Mouse (Mus musculus) CH12.LX (cell line): ENCODE measurements around the gene Cilp2. TPM values are rescaled to one million over a fixed set of nuclear protein-coding genes. Genes with fewer than 3 reads are reported as not detected.

Experiments used
- DNase-seq: peaks from one replicate; pipeline ENCODE4 v3.0.0-alpha.2; 2013; ENCODE audit errors: extremely low read depth
- H3K27ac ChIP-seq: 2 replicates; pipeline ENCODE4 v1.5.1; 2012; ENCODE audit warnings: low read depth, mild to moderate bottlenecking, control low read depth, moderate library complexity; ENCODE audit not compliant: insufficient read depth
- H3K27me3 ChIP-seq: replicated peaks from 2 replicates; pipeline ENCODE3; 2012; ENCODE audit warnings: inconsistent platforms
- H3K36me3 ChIP-seq, 2 experiments: replicated peaks in 1 of 2; 2 replicates each; pipeline versions ENCODE3 to v1.6.1; 2012; ENCODE audit warnings: inconsistent platforms in 1 of 2, low read length in 1 of 2, mild to moderate bottlenecking in 1 of 2, mixed read lengths in 1 of 2, moderate library complexity in 1 of 2; ENCODE audit not compliant: control insufficient read depth in 1 of 2, insufficient read depth in 1 of 2
- H3K4me1 ChIP-seq, 2 experiments: 2 replicates each; pipeline ENCODE4 v1.6.1; 2012; ENCODE audit warnings: inconsistent platforms in 1 of 2, moderate library complexity in 1 of 2; ENCODE audit not compliant: insufficient read depth in 2 of 2, control insufficient read depth in 1 of 2
- H3K4me2 ChIP-seq: 2 replicates; pipeline ENCODE4 v1.6.1; 2012; ENCODE audit warnings: low read depth, mild to moderate bottlenecking, control low read depth; ENCODE audit not compliant: poor library complexity, insufficient read depth, severe bottlenecking
- H3K4me3 ChIP-seq, 3 experiments: fragments of 150-350 bp in 1 of 3; sonication (generic) in 1 of 3; replicated peaks in 1 of 3; 2 replicates each; pipeline versions ENCODE3 to v1.5.1; 2011 to 2012; ENCODE audit warnings: low read depth in 2 of 3, low read length in 2 of 3, mild to moderate bottlenecking in 2 of 3, moderate library complexity in 2 of 3, control low read depth in 1 of 3, improper control_type of control experiment in 1 of 3, inconsistent platforms in 1 of 3, mixed read lengths in 1 of 3; ENCODE audit not compliant: poor library complexity in 1 of 3
- H3K79me2 ChIP-seq: replicated peaks from 2 replicates; pipeline ENCODE4 v1.6.1; 2012; ENCODE audit warnings: mild to moderate bottlenecking, moderate library complexity; ENCODE audit not compliant: control insufficient read depth, poor library complexity, insufficient read depth, severe bottlenecking; ENCODE audit errors: extremely low read depth
- H3K9ac ChIP-seq: 2 replicates; pipeline ENCODE4 v1.6.1; 2012; ENCODE audit warnings: low read depth, mild to moderate bottlenecking, control low read depth, moderate library complexity; ENCODE audit not compliant: insufficient read depth
- H3K9me3 ChIP-seq: replicated peaks from 2 replicates; pipeline ENCODE3; 2012; ENCODE audit warnings: low read length, inconsistent platforms, mixed read lengths
- BHLHE40 ChIP-seq: IDR thresholded peaks from 2 replicates; pipeline ENCODE4 v1.6.1; 2011; ENCODE audit warnings: mild to moderate bottlenecking, low read depth, low read length, improper control_type of control experiment
- CHD1 ChIP-seq: IDR thresholded peaks from 2 replicates; pipeline ENCODE4 v1.6.1; 2012; ENCODE audit warnings: low read depth, low read length, improper control_type of control experiment, inconsistent platforms
- ETS1 ChIP-seq: conservative IDR thresholded peaks from 2 replicates; pipeline ENCODE4 v1.6.1; 2012; ENCODE audit warnings: low read depth, mild to moderate bottlenecking, inconsistent platforms, low read length, improper control_type of control experiment, moderate library complexity
- GABPA ChIP-seq: IDR thresholded peaks from 2 replicates; pipeline ENCODE4 v1.6.1; 2012; ENCODE audit warnings: low read depth, low read length, improper control_type of control experiment, inconsistent platforms; ENCODE audit not compliant: insufficient replicate concordance
- IRF4 ChIP-seq: IDR thresholded peaks from 2 replicates; pipeline ENCODE4 v1.6.1; 2014; ENCODE audit warnings: low read depth, mild to moderate bottlenecking, inconsistent platforms, low read length, improper control_type of control experiment
- JUN ChIP-seq: IDR thresholded peaks from 2 replicates; pipeline ENCODE4 v1.6.1; 2011; ENCODE audit warnings: low read depth, mild to moderate bottlenecking, low read length, improper control_type of control experiment, moderate library complexity; ENCODE audit not compliant: insufficient read depth
- MAFK ChIP-seq: IDR thresholded peaks from 2 replicates; pipeline ENCODE4 v1.6.1; 2011; ENCODE audit warnings: low read length, improper control_type of control experiment; ENCODE audit not compliant: insufficient replicate concordance
- MAX ChIP-seq: IDR thresholded peaks from 2 replicates; pipeline ENCODE4 v1.6.1; 2011; ENCODE audit warnings: low read length, improper control_type of control experiment
- MAZ ChIP-seq: IDR thresholded peaks from 2 replicates; pipeline ENCODE4 v1.6.1; 2012; ENCODE audit warnings: low read depth, mild to moderate bottlenecking, inconsistent platforms, low read length, improper control_type of control experiment, moderate library complexity
- MEF2A ChIP-seq: IDR thresholded peaks from 2 replicates; pipeline ENCODE4 v1.6.1; 2014; ENCODE audit warnings: low read depth, mild to moderate bottlenecking, inconsistent platforms, low read length, improper control_type of control experiment, borderline replicate concordance
- MXI1 ChIP-seq: IDR thresholded peaks from 2 replicates; pipeline ENCODE4 v1.6.1; 2011; ENCODE audit warnings: mild to moderate bottlenecking, low read depth, low read length, improper control_type of control experiment
- NRF1 ChIP-seq: IDR thresholded peaks from 2 replicates; pipeline ENCODE4 v1.6.1; 2014; ENCODE audit warnings: low read depth, mild to moderate bottlenecking, inconsistent platforms, low read length, improper control_type of control experiment, moderate library complexity
- PAX5 ChIP-seq: IDR thresholded peaks from 2 replicates; pipeline ENCODE4 v1.6.1; 2012; ENCODE audit warnings: low read length, inconsistent platforms, mixed read lengths
- POLR2A ChIP-seq: IDR thresholded peaks from 2 replicates; pipeline ENCODE4 v1.6.1; 2011; ENCODE audit warnings: low read depth, mild to moderate bottlenecking, improper control_type of control experiment, low read length
- RCOR1 ChIP-seq: conservative IDR thresholded peaks from 2 replicates; pipeline ENCODE4 v1.6.1; 2012; ENCODE audit warnings: low read depth, mild to moderate bottlenecking, inconsistent platforms, low read length, improper control_type of control experiment
- SMC3 ChIP-seq: IDR thresholded peaks from 2 replicates; pipeline ENCODE4 v1.6.1; 2011; ENCODE audit warnings: low read depth, low read length, improper control_type of control experiment
- TBP ChIP-seq: conservative IDR thresholded peaks from 2 replicates; pipeline ENCODE4 v1.6.1; 2011; ENCODE audit warnings: low read depth, low read length, improper control_type of control experiment
- TCF12 ChIP-seq: IDR thresholded peaks from 2 replicates; pipeline ENCODE4 v1.6.1; 2014; ENCODE audit warnings: low read depth, mild to moderate bottlenecking, inconsistent platforms, low read length, improper control_type of control experiment
- USF2 ChIP-seq: conservative IDR thresholded peaks from 2 replicates; pipeline ENCODE4 v1.6.1; 2011; ENCODE audit warnings: low read depth, low read length, improper control_type of control experiment
- ZC3H11A ChIP-seq: IDR thresholded peaks from 2 replicates; pipeline ENCODE4 v1.6.1; 2012; ENCODE audit warnings: low read depth, mild to moderate bottlenecking, inconsistent platforms, low read length, improper control_type of control experiment
- ZKSCAN1 ChIP-seq: IDR thresholded peaks from 2 replicates; pipeline ENCODE4 v1.6.1; 2012; ENCODE audit warnings: low read depth, inconsistent platforms, low read length, improper control_type of control experiment, borderline replicate concordance
- ZMIZ1 ChIP-seq: IDR thresholded peaks from 2 replicates; pipeline ENCODE4 v1.6.1; 2012; ENCODE audit warnings: low read depth, mild to moderate bottlenecking, inconsistent platforms, low read length, improper control_type of control experiment
- dilution Hi-C: fragments of 300-500 bp; cut with MboI; formaldehyde crosslinking; loops from 2 replicates; pipeline ENCODE4 v1.14.3; 2020; ENCODE audit warnings: low sequenced_read_pairs; ENCODE audit not compliant: extremely low pct_unique_long_range_greater_than_20kb, extremely low pct_ligation_motif_present
- in situ Hi-C: fragments of 300-500 bp; cut with MboI; formaldehyde crosslinking; loops from 3 replicates; pipeline ENCODE4 v1.14.3; 2019; ENCODE audit warnings: low sequenced_read_pairs, low pct_ligation_motif_present, low pct_unique_long_range_greater_than_20kb, mixed read lengths
- polyA plus RNA-seq: library from polyadenylated mRNA; unstranded; fragments of >175 nt; gene quantifications from 2 replicates; pipeline ENCODE4 v1.2.1, GENCODE M21; 2012; ENCODE audit warnings: low read depth; ENCODE audit not compliant: insufficient read length
- total RNA-seq, 2 experiments: library from RNA; depleted of rRNA; stranded (reverse); fragments of 300-350 nt in 1 of 2; fragments of >200 nt in 1 of 2; gene quantifications; 2 replicates each; pipeline ENCODE4 v1.2.3; 2012 to 2014

Cilp2 gene
- total and polyA plus RNA-seq, 3 experiments, result 0.04 to 0.08 TPM; not detected in 1

DNA sequence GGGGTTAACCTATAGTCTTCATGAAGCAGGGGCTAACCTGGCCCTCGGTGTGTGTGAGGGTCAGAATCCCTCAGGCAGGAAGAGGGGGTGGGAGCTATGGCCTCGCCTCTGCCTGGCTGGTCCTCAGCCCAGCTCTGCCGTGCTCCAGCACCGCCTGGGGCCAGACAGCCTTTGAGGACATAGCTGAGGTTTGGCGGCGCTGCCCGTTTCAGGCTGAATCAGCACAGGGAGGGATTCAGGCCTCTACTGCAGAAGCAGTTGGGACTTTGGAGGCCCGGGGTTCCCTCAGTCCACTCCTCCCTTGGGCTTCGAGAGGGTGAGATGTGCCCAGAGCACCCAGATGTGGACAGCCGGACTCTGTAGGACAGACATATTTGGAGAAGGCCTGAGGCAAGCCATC is 11.4 kb downstream of the Cilp2 start:
- Histone ChIP-seq H3K4me1 (no peaks in the 10 kb centered on the region), H3K4me3 (no peak overlapping the region), H3K79me2 (no peaks in the 10 kb centered on the region), H3K9ac (no peak overlapping the region), H3K27ac (no peak overlapping the region), H3K36me3 (peaks cover 0 to 2% of the 10 kb centered on the region in 2 experiments), H3K4me2 (no peak overlapping the region), H3K9me3 (peaks cover 8% of the 10 kb centered on the region), H3K27me3 (no peaks in the 10 kb centered on the region)
- no peak for TF ChIP-seq BHLHE40
- TF ChIP-seq IRF4, result no peak
- TF ChIP-seq TBP, result no peak
- TF ChIP-seq ETS1, result no peak
- no peak for TF ChIP-seq CHD1
- no peak for TF ChIP-seq POLR2A
- TF ChIP-seq NRF1, result no peak
- TF ChIP-seq MAX, result no peak
- no peak for TF ChIP-seq MXI1
- TF ChIP-seq TCF12, result no peak
- no peak for TF ChIP-seq GABPA
- no peak for TF ChIP-seq SMC3
- in situ Hi-C loops, result no loop called here
- DNase-seq, result no peak
- dilution Hi-C loops, result no loop called here

DNA sequence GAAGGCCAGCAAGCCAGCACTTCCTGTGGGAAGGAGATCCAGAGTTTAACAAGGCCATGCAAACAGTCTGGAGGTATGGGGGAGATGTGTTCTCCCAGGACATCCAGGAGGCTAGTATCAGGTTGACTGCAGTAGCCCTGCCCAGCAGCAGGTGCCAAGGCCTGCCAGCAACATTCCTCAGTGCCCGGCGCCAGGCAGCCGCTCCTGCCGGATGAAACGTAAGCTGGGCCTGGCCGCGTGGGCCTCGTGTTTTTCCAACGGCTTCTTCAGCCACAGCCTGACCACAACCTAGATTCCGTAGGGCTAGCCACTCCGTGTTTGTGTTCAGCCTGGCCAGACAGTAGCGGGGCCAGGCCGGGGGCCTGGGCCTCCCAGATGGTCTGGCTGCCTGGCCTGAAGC is 12.8 kb downstream of the Cilp2 start:
- DNase-seq, result no peak
- H3K27ac ChIP-seq, result no peak overlapping the region
- H3K9me3 ChIP-seq, result no peaks in the 10 kb centered on the region
- no peaks in the 10 kb centered on the region for H3K27me3 ChIP-seq
- no peak for TF ChIP-seq POLR2A
- TF ChIP-seq ZC3H11A, result no peak
- TF ChIP-seq MEF2A, result no peak
- TF ChIP-seq RCOR1, result no peak
- no peak for TF ChIP-seq USF2
- TF ChIP-seq ZKSCAN1, result no peak
- TF ChIP-seq SMC3, result no peak
- no peak for TF ChIP-seq TBP
- TF ChIP-seq NRF1, result no peak
- no peak for TF ChIP-seq MAFK
- no peak for TF ChIP-seq MAZ
- no peak for TF ChIP-seq JUN
- TF ChIP-seq GABPA, result no peak
- no peak for TF ChIP-seq MXI1
- TF ChIP-seq ZMIZ1, result no peak
- no peak for TF ChIP-seq PAX5
- TF ChIP-seq, all 38 proteins: peak for 0
- Histone ChIP-seq H3K4me3 (no peak overlapping the region), H3K4me2 (no peak overlapping the region), H3K9ac (no peak overlapping the region), H3K36me3 (no peaks in the 10 kb centered on the region), H3K4me1 (no peaks in the 10 kb centered on the region), H3K79me2 (no peaks in the 10 kb centered on the region)
- dilution Hi-C loops (no loop called here), in situ Hi-C loops (no loop called here)
